Mouse (Mus musculus) MEL (cell line): ENCODE data around the gene Rnf111.
"Not testable (repeated sequence)": the region's sequence is repeated elsewhere in the genome, so short reads cannot be mapped to it uniquely, and the experiment has no call there.

ENCODE experiments used
- CTCF ChIP-seq, 3 experiments: IDR thresholded peaks in 2 of 3; conservative IDR thresholded peaks in 1 of 3; 2 replicates each; pipeline ENCODE4 v1.5.1; 2011 to 2012; ENCODE audit warnings: low read length in 3 of 3, low read depth in 2 of 3, mild to moderate bottlenecking in 2 of 3, improper control_type of control experiment in 1 of 3, inconsistent platforms in 1 of 3, mixed read lengths in 1 of 3, moderate library complexity in 1 of 3; ENCODE audit not compliant: control insufficient read depth in 1 of 3, insufficient read depth in 1 of 3, poor library complexity in 1 of 3, severe bottlenecking in 1 of 3
- EP300 ChIP-seq, 2 experiments: IDR thresholded peaks; 2 replicates each; pipeline ENCODE4 v1.6.1; 2011; ENCODE audit warnings: improper control_type of control experiment in 2 of 2, low read length in 2 of 2, low read depth in 1 of 2, mild to moderate bottlenecking in 1 of 2
- GATA1 ChIP-seq: IDR thresholded peaks from 2 replicates; pipeline ENCODE4 v1.6.1; 2011; ENCODE audit warnings: low read depth, low read length, improper control_type of control experiment
- MAX ChIP-seq: IDR thresholded peaks from 2 replicates; pipeline ENCODE4 v1.6.1; 2011; ENCODE audit warnings: low read length, improper control_type of control experiment
- USF1 ChIP-seq: IDR thresholded peaks from 2 replicates; pipeline ENCODE4 v1.6.1; 2014; ENCODE audit warnings: low read depth, mild to moderate bottlenecking, inconsistent platforms, low read length, improper control_type of control experiment, moderate library complexity

GRCm38 (mm10) chr9:70463091-70463490 lies 40.4 kb downstream of the Rnf111 start:
- TF ChIP-seq CTCF (IDR thresholded peaks at IDR 0.05 in 2 of 3, conservative IDR thresholded peaks at IDR 0.05 in 1 of 3; ENCODE audit: control insufficient read depth in 1 of 3, insufficient read depth in 1 of 3, low read depth in 2 of 3, low read length in 3 of 3, poor library complexity in 1 of 3, severe bottlenecking in 1 of 3); MAX; GATA1; USF1; EP300 (IDR thresholded peaks at IDR 0.05; ENCODE audit: low read depth in 1 of 2, low read length in 2 of 2): not testable (repeated sequence)
